Mouse (Mus musculus) C2C12 (cell line): ENCODE results near the gene Lmo7. TPM values are rescaled to one million over a fixed set of nuclear protein-coding genes. Genes with fewer than 3 reads are reported as not detected.
A peak's percentile ranks its signal among the peaks of the same experiment; 100 is the strongest.

Experiments
- H3K27me3 ChIP-seq: one replicate; pipeline ENCODE4 v1.6.1; 2011; ENCODE audit not compliant: control insufficient read depth, insufficient read depth, insufficient read length
- H3K36me3 ChIP-seq: one replicate; pipeline ENCODE4 v1.6.1; 2011; ENCODE audit not compliant: control insufficient read depth, insufficient read depth
- H3K4me3 ChIP-seq: one replicate; pipeline ENCODE4 v1.5.1; 2011; ENCODE audit warnings: mild to moderate bottlenecking, control low read depth; ENCODE audit not compliant: poor library complexity, insufficient read depth, severe bottlenecking
- H3K79me2 ChIP-seq: one replicate; pipeline ENCODE4 v1.6.1; 2011; ENCODE audit not compliant: control insufficient read depth, insufficient read depth
- H3K79me3 ChIP-seq: one replicate; pipeline ENCODE4 v1.6.1; 2011; ENCODE audit warnings: low read depth, control low read depth
- H3ac ChIP-seq: one replicate; pipeline ENCODE3; 2011; ENCODE audit warnings: low read depth; ENCODE audit not compliant: control insufficient read depth, insufficient read length
- CEBPB ChIP-seq: IDR thresholded peaks from one replicate; pipeline ENCODE4 v1.6.1; 2011; ENCODE audit warnings: low read depth, mild to moderate bottlenecking, control low read depth, moderate library complexity
- CTCF ChIP-seq: IDR thresholded peaks from one replicate; pipeline ENCODE4 v1.5.1; 2011; ENCODE audit not compliant: control insufficient read depth, insufficient read depth, insufficient read length
- FOSL1 ChIP-seq: IDR thresholded peaks from one replicate; pipeline ENCODE4 v1.8.0; 2011; ENCODE audit warnings: mild to moderate bottlenecking, low read length; ENCODE audit not compliant: poor library complexity, insufficient read depth, severe bottlenecking
- MAX ChIP-seq: IDR thresholded peaks from one replicate; pipeline ENCODE4 v1.6.1; 2011; ENCODE audit warnings: mild to moderate bottlenecking, control low read depth
- MYOD1 ChIP-seq: IDR thresholded peaks from one replicate; pipeline ENCODE4 v1.6.1; 2011; ENCODE audit warnings: low read depth; ENCODE audit not compliant: control insufficient read depth, insufficient read length
- MYOG ChIP-seq: IDR thresholded peaks from one replicate; pipeline ENCODE4 v1.6.1; 2011; ENCODE audit not compliant: control insufficient read depth, insufficient read length; ENCODE audit errors: extremely low read depth
- USF1 ChIP-seq: IDR thresholded peaks from one replicate; pipeline ENCODE4 v1.6.1; 2011; ENCODE audit warnings: low read depth, mild to moderate bottlenecking, control low read depth, moderate library complexity
- polyA plus RNA-seq: library from polyadenylated mRNA; unstranded; fragments of >200 nt; fragmentation: generic; extraction: Trizol; gene quantifications from one replicate; pipeline ENCODE4 v1.2.1, GENCODE M21; 2012; ENCODE audit warnings: missing spikeins

The Lmo7 gene
- polyA plus RNA-seq, 1 experiment, result 18.8 TPM

GRCm38 (mm10) chr14:101781219-101781618 is 51.5 kb downstream of the Lmo7 start:
- Histone ChIP-seq H3K36me3 (no peaks in the 10 kb centered on the region), H3K27me3 (no peaks in the 10 kb centered on the region), H3K4me3 (no peak overlapping the region), H3K79me2 (no peaks in the 10 kb centered on the region), H3K79me3 (no peaks in the 10 kb centered on the region), H3ac (no peak overlapping the region)
- TF ChIP-seq FOSL1, result no peak
- TF ChIP-seq MAX, result no peak
- TF ChIP-seq MYOG, result no peak
- no peak for TF ChIP-seq CEBPB
- no peak for TF ChIP-seq MYOD1
- no peak for TF ChIP-seq CTCF
- TF ChIP-seq USF1, result no peak

GRCm38 (mm10) chr14:101781943-101782510 is 52.3 kb downstream of the Lmo7 start:
- Histone ChIP-seq H3K27me3 (no peaks in the 10 kb centered on the region), H3K79me3 (no peaks in the 10 kb centered on the region), H3ac (no peak overlapping the region), H3K36me3 (no peaks in the 10 kb centered on the region), H3K4me3 (no peak overlapping the region), H3K79me2 (no peaks in the 10 kb centered on the region)
- no peak for TF ChIP-seq USF1
- TF ChIP-seq MYOG, result no peak
- TF ChIP-seq CEBPB, result no peak
- TF ChIP-seq MYOD1, result no peak
- TF ChIP-seq FOSL1, result no peak
- TF ChIP-seq MAX, result no peak
- no peak for TF ChIP-seq CTCF

- no peaks in the 10 kb centered on the region for H3K36me3 ChIP-seq
- no peaks in the 10 kb centered on the region for H3K79me2 ChIP-seq
- TF ChIP-seq USF1 (no peak), MYOG (no peak), CEBPB (no peak), FOSL1 (no peak)
- no peak overlapping the region for H3K4me3 ChIP-seq
- H3ac ChIP-seq, result no peak overlapping the region
- H3K27me3 ChIP-seq, result no peaks in the 10 kb centered on the region
- H3K79me3 ChIP-seq, result no peaks in the 10 kb centered on the region
Measured at GRCm38 (mm10) chr14:101784315-101784945, 54.7 kb downstream of the Lmo7 start.

DNA sequence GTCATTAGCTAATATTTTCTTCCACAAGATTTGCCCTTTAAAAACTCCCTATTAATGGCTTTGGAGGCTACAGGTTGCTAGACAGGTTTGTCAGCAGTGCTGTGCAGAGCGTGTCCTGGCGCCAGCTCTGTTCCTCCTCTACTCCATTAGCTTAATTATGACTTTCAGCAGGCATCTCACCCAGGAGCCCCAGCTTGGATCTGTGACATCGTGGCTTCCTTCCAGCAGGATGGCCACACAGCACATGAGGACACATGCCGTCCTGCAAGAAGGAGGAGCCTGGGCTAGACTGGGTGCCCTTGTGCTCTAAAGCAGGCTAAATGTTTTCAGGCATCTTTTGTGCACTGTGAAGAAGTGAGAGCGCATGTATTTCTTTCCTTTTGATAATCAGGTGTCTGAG is 58.1 kb downstream of the Lmo7 start:
- Histone ChIP-seq H3K79me3 (no peaks in the 10 kb centered on the region), H3K4me3 (no peak overlapping the region), H3K36me3 (no peaks in the 10 kb centered on the region), H3ac (no peak overlapping the region), H3K79me2 (no peaks in the 10 kb centered on the region), H3K27me3 (no peaks in the 10 kb centered on the region)
- TF ChIP-seq CEBPB (no peak), MYOG (no peak), USF1 (no peak)

DNA sequence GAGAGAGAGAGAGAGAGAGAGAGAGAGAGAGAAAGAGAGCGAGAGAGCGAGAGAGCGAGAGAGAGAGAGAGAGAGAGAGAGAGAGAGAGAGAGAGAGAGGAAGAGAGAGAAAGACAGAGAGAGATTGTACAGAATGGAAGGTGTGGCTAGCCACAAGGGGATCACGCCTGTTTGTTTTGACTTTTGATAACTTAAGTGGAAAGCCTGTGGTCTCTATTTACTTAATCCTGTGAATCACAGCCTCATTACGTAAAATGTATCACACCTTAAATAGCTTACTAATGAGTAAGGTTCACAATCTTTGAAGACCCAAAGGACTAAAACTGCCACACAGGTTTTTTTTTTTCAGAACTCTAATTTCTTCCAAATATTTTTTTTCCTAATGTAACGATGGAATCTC is 58.7 kb downstream of the Lmo7 start:
- H3K79me2 ChIP-seq, result no peaks in the 10 kb centered on the region
- no peak overlapping the region for H3K4me3 ChIP-seq
- H3K36me3 ChIP-seq, result no peaks in the 10 kb centered on the region
- H3K79me3 ChIP-seq, result no peaks in the 10 kb centered on the region
- TF ChIP-seq CEBPB, result peak; percentile 3
- TF ChIP-seq MAX, result no peak
- H3K27me3 ChIP-seq, result no peaks in the 10 kb centered on the region
- H3ac ChIP-seq, result no peak overlapping the region

DNA sequence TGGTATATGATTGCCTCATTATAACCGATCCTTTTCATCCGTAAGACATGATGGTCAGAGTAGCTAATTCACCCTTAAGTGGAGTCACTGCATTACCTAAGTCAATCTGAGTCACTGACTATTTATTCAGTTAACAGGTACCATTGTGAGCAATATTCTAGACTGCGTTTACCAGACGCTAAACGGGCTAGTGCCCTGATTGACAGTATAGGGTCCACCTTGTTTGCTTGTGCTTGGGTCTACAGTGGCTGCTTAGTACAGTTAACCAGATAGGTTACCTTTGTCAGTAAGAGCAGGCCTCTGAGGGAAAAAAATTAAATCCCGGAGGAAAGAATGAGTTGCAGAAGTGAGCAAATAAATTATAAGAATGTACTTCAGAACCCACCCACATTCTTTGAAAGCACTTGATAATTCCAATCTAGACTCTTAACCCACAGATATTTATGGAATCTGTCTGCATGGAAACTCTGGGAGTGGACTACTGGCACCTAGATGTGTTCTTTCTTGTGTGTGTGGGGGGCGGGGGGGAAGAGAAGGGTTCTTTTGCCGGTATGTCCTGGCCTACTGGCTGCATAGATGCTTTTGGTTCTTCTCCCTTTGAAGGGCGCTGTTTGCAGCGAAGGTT is 64.9 kb downstream of the Lmo7 start:
- H3ac ChIP-seq, result no peak overlapping the region
- no peaks in the 10 kb centered on the region for H3K36me3 ChIP-seq
- no peaks in the 10 kb centered on the region for H3K79me2 ChIP-seq
- H3K4me3 ChIP-seq, result no peak overlapping the region
- TF ChIP-seq CTCF (no peak), USF1 (no peak), MAX (no peak), FOSL1 (no peak), MYOG (no peak), CEBPB (no peak), MYOD1 (no peak)
- H3K27me3 ChIP-seq, result no peaks in the 10 kb centered on the region
- no peaks in the 10 kb centered on the region for H3K79me3 ChIP-seq
